Mouse (Mus musculus) lung, embryonic 16.5 days (tissue): ENCODE measurements at regions not wholly inside any gene's neighbourhood (a gene's known extent, or its start where the extent isn't known, plus 50 kb on each side); places are given as distances from the start of the nearest gene placed in this dataset.

Experiments used
- ATAC-seq: fragments of 200-750 bp; cut with Nextera tagmentation; 2 replicates; pipeline ENCODE4 v1.8.0; 2017; ENCODE audit warnings: low read depth, mild to moderate bottlenecking, moderate library complexity
- H3K27ac ChIP-seq: fragments of 300-500 bp; sonication (generic); 2 replicates; pipeline ENCODE4 v1.5.1; 2014; ENCODE audit warnings: mild to moderate bottlenecking, control low read depth, low read length
- H3K27me3 ChIP-seq: fragments of 300-500 bp; sonication (generic); 2 replicates; pipeline ENCODE4 v1.6.1; 2014; ENCODE audit warnings: low read depth, low read length, mixed read lengths; ENCODE audit not compliant: control insufficient read depth, insufficient read depth
- H3K36me3 ChIP-seq: fragments of 300-500 bp; sonication (generic); 2 replicates; pipeline ENCODE4 v1.6.1; 2014; ENCODE audit warnings: low read length; ENCODE audit not compliant: control insufficient read depth, insufficient read depth
- H3K4me1 ChIP-seq: fragments of 300-500 bp; sonication (generic); replicated peaks from 2 replicates; pipeline ENCODE4 v1.6.1; 2014; ENCODE audit warnings: low read length, mixed read lengths; ENCODE audit not compliant: control insufficient read depth, insufficient read depth
- H3K4me2 ChIP-seq: fragments of 300-500 bp; sonication (generic); 2 replicates; pipeline ENCODE4 v1.6.1; 2014; ENCODE audit warnings: low read depth, low read length, control low read depth
- H3K4me3 ChIP-seq: fragments of 300-500 bp; sonication (generic); 2 replicates; pipeline ENCODE4 v1.5.1; 2014; ENCODE audit warnings: mild to moderate bottlenecking, low read length, control low read depth
- H3K9ac ChIP-seq: fragments of 300-500 bp; sonication (generic); 2 replicates; pipeline ENCODE4 v1.6.1; 2014; ENCODE audit warnings: low read length, control low read depth
- H3K9me3 ChIP-seq: fragments of 300-500 bp; sonication (generic); 2 replicates; pipeline ENCODE4 v1.6.1; 2016; ENCODE audit warnings: low read length; ENCODE audit not compliant: control insufficient read depth
- WGBS: fragments of 180-500 bp; shearing (Covaris S2); extraction: QIAGEN DNeasy Blood & Tissue Kit; methylation state at CpG from one replicate; pipeline ENCODE4 v1.1.7; 2014; 5-methylcytosine and 5-hydroxymethylcytosine counted together

DNA sequence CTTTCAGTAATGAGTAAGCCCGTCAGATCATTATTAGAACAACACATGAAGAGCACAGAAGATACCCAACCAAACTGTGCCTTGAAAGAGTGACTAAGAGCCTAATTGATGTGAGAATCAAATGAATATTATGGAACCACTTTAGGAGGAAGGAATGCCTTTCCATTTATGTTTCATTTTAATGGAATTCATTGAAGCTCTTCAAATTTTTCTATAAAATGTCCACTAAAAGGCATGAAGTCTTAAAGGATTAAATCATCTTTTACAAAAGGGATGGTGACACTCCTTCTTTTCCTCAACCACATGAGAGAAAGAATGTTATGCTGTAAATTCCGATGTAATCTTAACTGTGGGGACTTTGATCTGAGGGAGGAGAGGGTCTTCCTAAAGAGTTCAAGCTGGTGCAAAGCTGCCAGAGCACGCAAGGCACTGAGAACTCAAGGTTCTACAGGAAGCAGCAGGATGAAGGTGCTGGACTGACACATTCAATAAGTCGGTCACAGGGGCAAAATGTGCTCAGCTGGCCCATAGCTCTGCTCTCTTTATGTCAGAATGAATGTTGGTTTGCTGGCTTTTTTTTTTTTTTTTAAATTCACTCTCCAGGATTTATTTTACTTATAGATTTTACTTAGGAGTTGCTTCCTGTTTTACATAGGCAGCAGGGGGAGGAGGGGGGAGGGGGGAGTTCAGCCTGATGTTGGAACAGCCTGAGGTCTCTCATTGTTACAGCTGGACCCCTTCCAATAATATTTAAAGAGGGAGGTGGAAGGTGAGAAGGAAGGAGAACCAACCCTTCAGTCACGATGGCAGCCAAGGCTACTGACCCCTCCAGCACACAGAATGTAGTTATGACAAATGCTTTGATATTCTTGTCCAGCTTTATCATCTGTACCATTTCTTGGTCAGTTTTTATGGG lies 198.8 kb upstream of the Mmadhc start:
- peak; percentile 78 for ATAC-seq

DNA sequence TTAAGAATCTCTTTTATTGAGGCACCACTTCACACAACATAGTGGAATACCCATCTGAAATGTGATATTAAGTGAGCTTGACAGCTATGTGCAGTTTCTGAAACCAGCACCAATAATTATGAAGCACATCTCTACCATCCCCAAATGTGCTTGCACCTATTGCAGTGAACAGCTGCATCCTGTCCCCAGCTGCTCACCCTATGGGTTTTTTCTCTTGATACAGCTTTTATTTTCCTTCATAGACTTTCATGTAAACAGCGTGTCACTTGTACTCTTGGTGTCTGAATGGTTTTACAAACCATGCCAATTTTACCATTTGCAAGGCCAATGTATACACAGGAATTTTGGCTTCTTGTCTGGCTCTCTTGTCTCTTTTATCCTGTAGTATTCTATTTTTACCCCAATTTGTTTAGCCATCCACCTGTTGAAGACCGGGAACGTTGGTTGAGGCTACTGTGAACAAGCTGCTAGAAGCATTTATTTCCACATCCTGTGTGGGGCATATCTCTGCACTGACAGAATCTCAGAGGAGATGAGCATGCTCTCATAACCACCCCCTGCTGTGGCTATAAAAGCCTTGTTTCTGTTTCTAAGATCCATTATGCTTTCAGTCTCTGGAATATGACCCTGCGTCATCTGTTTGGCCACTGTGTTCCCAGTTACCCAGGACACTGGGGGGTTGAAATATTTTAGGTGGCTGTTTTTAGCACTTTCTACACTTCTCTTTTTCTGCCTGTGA lies 197.2 kb upstream of the Mmadhc start:
- 51% methylated on average over 4 of the region's 4 CpGs for WGBS
- no peak overlapping the region for H3K4me2 ChIP-seq
- ATAC-seq, result peak; percentile 83
- peaks cover 17% of the 10 kb centered on the region; the same call in 1 of the 2 replicates for H3K4me1 ChIP-seq
- no peak overlapping the region for H3K4me3 ChIP-seq
- H3K9me3 ChIP-seq, result no peaks in the 10 kb centered on the region
- no peaks in the 10 kb centered on the region for H3K36me3 ChIP-seq
- H3K27ac ChIP-seq, result peak overlapping the region; percentile 51; the same call in 1 of the 2 replicates
- H3K27me3 ChIP-seq, result no peaks in the 10 kb centered on the region
- H3K9ac ChIP-seq, result no peak overlapping the region

More for the DNA sequence above, 198.8 kb upstream of the Mmadhc start:
- peaks cover 17% of the 10 kb centered on the region; the same call in 1 of the 2 replicates for H3K4me1 ChIP-seq
- H3K9me3 ChIP-seq, result no peaks in the 10 kb centered on the region
- H3K4me3 ChIP-seq, result no peak overlapping the region
- WGBS, result 26% methylated on average over 5 of the region's 5 CpGs
- no peaks in the 10 kb centered on the region for H3K36me3 ChIP-seq
- no peak overlapping the region for H3K27ac ChIP-seq
- no peak overlapping the region for H3K4me2 ChIP-seq
- no peak overlapping the region for H3K9ac ChIP-seq
- H3K27me3 ChIP-seq, result no peaks in the 10 kb centered on the region

GRCm38 (mm10) chr2:50463799-50464198 lies 167.2 kb upstream of the Mmadhc start:
- WGBS, result 67% methylated on average over 4 of the region's 4 CpGs
- Histone ChIP-seq H3K9ac (no peak overlapping the region), H3K4me1 (no peaks in the 10 kb centered on the region), H3K9me3 (no peaks in the 10 kb centered on the region; the same call in 1 of the 2 replicates), H3K36me3 (no peaks in the 10 kb centered on the region), H3K27ac (no peak overlapping the region), H3K4me3 (no peak overlapping the region), H3K4me2 (no peak overlapping the region), H3K27me3 (no peaks in the 10 kb centered on the region)
- no peak for ATAC-seq

DNA sequence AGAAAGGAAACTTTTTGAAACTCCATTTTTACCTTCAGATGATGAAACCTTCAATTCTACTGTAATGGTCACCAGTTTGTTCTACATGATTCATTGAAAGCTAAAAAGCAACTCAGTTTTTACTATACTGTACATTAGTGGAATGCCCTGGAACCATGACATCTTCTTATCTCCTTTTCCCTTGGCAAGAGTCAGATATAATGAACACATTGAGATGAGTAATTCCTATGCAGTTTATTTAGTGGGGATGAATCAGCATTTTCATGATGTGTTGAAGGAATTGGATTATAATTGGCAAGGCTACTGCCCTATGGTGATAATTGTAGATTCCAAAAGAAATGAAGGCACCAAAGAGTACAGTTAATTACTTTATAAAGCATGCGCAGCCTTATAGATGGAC lies 165.8 kb upstream of the Mmadhc start:
- H3K9ac ChIP-seq, result no peak overlapping the region
- no peak overlapping the region for H3K27ac ChIP-seq
- H3K4me3 ChIP-seq, result no peak overlapping the region
- H3K4me2 ChIP-seq, result no peak overlapping the region
- no peaks in the 10 kb centered on the region for H3K36me3 ChIP-seq
- no peaks in the 10 kb centered on the region for H3K4me1 ChIP-seq
- no peak for ATAC-seq
- WGBS, result 93% methylated on average over 1 of the region's 1 CpGs
- H3K27me3 ChIP-seq, result no peaks in the 10 kb centered on the region
- no peaks in the 10 kb centered on the region; the same call in 1 of the 2 replicates for H3K9me3 ChIP-seq

- H3K4me3 ChIP-seq, result no peak overlapping the region
- no peak for ATAC-seq
- no peaks in the 10 kb centered on the region for H3K36me3 ChIP-seq
- H3K9me3 ChIP-seq, result no peaks in the 10 kb centered on the region; the same call in 1 of the 2 replicates
- no peak overlapping the region for H3K27ac ChIP-seq
- no peak overlapping the region for H3K4me2 ChIP-seq
- 20% methylated on average over 1 of the region's 1 CpGs for WGBS
- no peaks in the 10 kb centered on the region for H3K27me3 ChIP-seq
- 0 out of 2 replicates have a peak, but pooled peaks cover 2% of the 10 kb centered on the region for H3K4me1 ChIP-seq
- no peak overlapping the region for H3K9ac ChIP-seq
These were observed 160.1 kb upstream of the Mmadhc start for GRCm38 (mm10) chr2:50456654-50457053.

GRCm38 (mm10) chr2:50448117-50448516 lies 151.5 kb upstream of the Mmadhc start:
- ATAC-seq, result no peak
- Histone ChIP-seq H3K27ac (no peak overlapping the region), H3K4me3 (no peak overlapping the region), H3K27me3 (no peaks in the 10 kb centered on the region), H3K9me3 (no peaks in the 10 kb centered on the region), H3K9ac (no peak overlapping the region), H3K36me3 (no peaks in the 10 kb centered on the region), H3K4me1 (no peaks in the 10 kb centered on the region), H3K4me2 (no peak overlapping the region)

DNA sequence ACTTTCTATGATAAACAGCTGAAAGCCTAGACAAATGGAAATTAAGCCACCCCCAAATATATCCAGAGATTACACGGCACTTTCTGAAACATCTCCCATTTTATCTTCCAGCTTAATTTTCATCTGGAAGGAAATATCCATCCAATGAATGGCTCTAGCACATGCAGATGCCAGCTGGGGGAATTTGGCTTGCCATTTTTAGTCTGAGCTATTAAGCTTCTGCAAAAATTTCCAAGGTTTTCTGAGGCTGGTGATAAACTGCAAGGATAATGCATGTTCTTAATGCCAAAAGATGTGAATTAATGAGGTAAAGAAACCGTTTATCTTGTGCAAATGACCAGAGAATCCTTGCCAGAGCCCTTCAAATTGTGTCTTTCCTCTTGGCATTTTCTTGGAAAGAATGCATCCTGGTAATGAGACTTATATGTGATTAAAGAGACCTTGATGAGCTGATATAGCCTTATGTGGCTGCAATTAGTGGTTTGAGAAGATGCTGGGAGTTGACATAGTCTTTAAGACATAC lies 149.4 kb upstream of the Mmadhc start:
- Histone ChIP-seq H3K4me3 (no peak overlapping the region), H3K27me3 (no peaks in the 10 kb centered on the region), H3K36me3 (no peaks in the 10 kb centered on the region), H3K9ac (no peak overlapping the region), H3K4me1 (no peaks in the 10 kb centered on the region), H3K4me2 (no peak overlapping the region), H3K9me3 (no peaks in the 10 kb centered on the region), H3K27ac (no peak overlapping the region)
- WGBS, result 42% methylated on average over 2 of the region's 2 CpGs
- no peak for ATAC-seq

GRCm38 (mm10) chr2:50440333-50440732 lies 143.7 kb upstream of the Mmadhc start:
- H3K36me3 ChIP-seq, result no peaks in the 10 kb centered on the region
- no peak overlapping the region for H3K4me3 ChIP-seq
- no peaks in the 10 kb centered on the region for H3K4me1 ChIP-seq
- H3K27ac ChIP-seq, result no peak overlapping the region
- H3K9me3 ChIP-seq, result no peaks in the 10 kb centered on the region
- no peak overlapping the region for H3K9ac ChIP-seq
- H3K27me3 ChIP-seq, result no peaks in the 10 kb centered on the region
- ATAC-seq, result no peak
- no peak overlapping the region for H3K4me2 ChIP-seq

DNA sequence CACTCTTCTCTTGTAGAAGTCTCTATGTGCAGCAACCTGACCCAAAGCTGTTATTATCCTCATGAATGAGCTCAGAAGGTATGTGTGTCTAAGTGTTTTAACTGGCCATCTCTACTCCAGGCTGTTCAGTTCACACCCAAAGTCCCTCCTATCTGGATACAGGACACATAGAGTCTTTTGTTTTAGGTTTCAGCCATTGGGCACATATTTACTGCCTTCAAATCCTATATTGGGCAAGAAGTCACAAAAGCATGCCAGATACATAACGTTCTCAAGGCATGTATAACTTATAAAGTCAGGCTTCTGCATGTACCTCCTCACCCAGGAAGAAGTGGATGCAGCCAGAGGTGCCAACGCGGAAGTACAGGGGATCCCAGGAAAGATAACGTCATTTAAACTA lies 136.6 kb upstream of the Mmadhc start:
- no peaks in the 10 kb centered on the region for H3K4me1 ChIP-seq
- H3K27me3 ChIP-seq, result no peaks in the 10 kb centered on the region
- no peaks in the 10 kb centered on the region for H3K36me3 ChIP-seq
- H3K4me2 ChIP-seq, result no peak overlapping the region
- no peaks in the 10 kb centered on the region for H3K9me3 ChIP-seq
- H3K9ac ChIP-seq, result no peak overlapping the region
- H3K27ac ChIP-seq, result no peak overlapping the region
- no peak for ATAC-seq
- H3K4me3 ChIP-seq, result no peak overlapping the region
- WGBS, result 88% methylated on average over 4 of the region's 4 CpGs
